Comparison of ENCODE assay signal across 8 mouse cellular contexts in genomic region chr9:55546176-55547010, GRCm38 (mm10). TPM values are rescaled to one million over a fixed set of nuclear protein-coding genes. Genes with fewer than 3 reads are reported as not detected.
A peak's percentile ranks its signal among the peaks of the same experiment; 100 is the strongest.
DNase-seq lines count a peak whose midpoint lies in the region; ATAC-seq and TF ChIP-seq lines count a peak whose summit lies in the region.

No protein-coding gene starts in this region.

- ATAC-seq in heart, embryonic 11.5 days (replicated peaks; ENCODE audit: insufficient number of reproducible peaks, low FRiP score, low TSS enrichment): peak; percentile 19; the same call in 1 of the 2 replicates
- ATAC-seq in lung, postnatal 0 days: peak; percentile 79
- ATAC-seq in activated CD4-positive, CD25-positive, alpha-beta regulatory T cell, adult 4 months: no peak

- peak overlapping the region; percentile 40 for H3K4me3 ChIP-seq in heart, embryonic 11.5 days (ENCODE audit: low read depth, low read length)
- H3K4me3 ChIP-seq in lung, postnatal 0 days (ENCODE audit: low read depth, low read length): peak overlapping the region; percentile 20

- no peak overlapping the region for H3K9ac ChIP-seq in heart, embryonic 11.5 days (ENCODE audit: low read depth, low read length)
- H3K9ac ChIP-seq in lung, postnatal 0 days (replicated peaks; ENCODE audit: low read depth): no peak overlapping the region

- H3K4me2 ChIP-seq in heart, embryonic 11.5 days: peak overlapping the region; percentile 57
- H3K4me2 ChIP-seq in lung, postnatal 0 days (replicated peaks; ENCODE audit: low read depth, low read length): peak overlapping the region; percentile 48

- no peak for TF ChIP-seq CTCF in lung, postnatal 0 days (IDR thresholded peaks at IDR 0.05)

- peak; percentile 39 to 46 for DNase-seq in heart, adult 18-20 months
- DNase-seq in heart, adult 8-10 months (ENCODE audit: low spot score): no peak
- DNase-seq in embryo, embryonic 10 days (ENCODE audit: low spot score): peak; percentile 69
- DNase-seq in kidney, adult 8-10 months: peak; percentile 29 to 35
- peak; percentile 60 for DNase-seq in lung, postnatal 0 days (ENCODE audit: low spot score)
- peak; percentile 69 for DNase-seq in retina, embryonic 14.5 days (ENCODE audit: low spot score)

- H3K4me1 ChIP-seq in heart, embryonic 11.5 days (ENCODE audit: control insufficient read depth, insufficient read depth, low read length): peaks cover 28% of the 10 kb centered on the region
- H3K4me1 ChIP-seq in lung, postnatal 0 days (ENCODE audit: insufficient read depth, low read depth, low read length): peaks cover 17% of the 10 kb centered on the region

- no peak for TF ChIP-seq EP300 in lung, postnatal 0 days (IDR thresholded peaks at IDR 0.05)

- 2% methylated on average over 63 of the region's 63 CpGs for WGBS in heart, embryonic 11.5 days (ENCODE audit: insufficient replicate concordance)
- WGBS in lung, postnatal 0 days: 5% methylated on average over 63 of the region's 63 CpGs

- H3K9me3 ChIP-seq in heart, embryonic 11.5 days (replicated peaks; ENCODE audit: control insufficient read depth, low read length): no peaks in the 10 kb centered on the region
- H3K9me3 ChIP-seq in lung, postnatal 0 days (ENCODE audit: low read length): no peaks in the 10 kb centered on the region

- no peaks in the 10 kb centered on the region for H3K36me3 ChIP-seq in heart, embryonic 11.5 days (ENCODE audit: control insufficient read depth, insufficient read depth, low read length)
- no peaks in the 10 kb centered on the region for H3K36me3 ChIP-seq in lung, postnatal 0 days (ENCODE audit: insufficient read depth, low read length)

- no peak overlapping the region for H3K27ac ChIP-seq in heart, embryonic 11.5 days (ENCODE audit: low read depth, low read length)
- H3K27ac ChIP-seq in lung, postnatal 0 days (ENCODE audit: low read length): no peak overlapping the region

- peaks cover 81% of the 10 kb centered on the region for H3K27me3 ChIP-seq in heart, embryonic 11.5 days (ENCODE audit: control insufficient read depth, insufficient read depth, low read length)
- peaks cover 76% of the 10 kb centered on the region for H3K27me3 ChIP-seq in lung, postnatal 0 days (replicated peaks; ENCODE audit: insufficient read depth, low read length)

RNA-seq across cellular contexts. Expression of gene Isl2, which starts 7.9 kb away (rescaled TPM):
- total RNA-seq in heart, adult 18-20 months (2021): not detected
- total RNA-seq in heart, adult 8-10 months (2022): not detected
- 0.69 and 2.1 TPM in 2 replicates for polyA plus RNA-seq in heart, embryonic 11.5 days (2014; fragmentation: Nextera tagmentation; extraction: Ambion mirVana)
- polyA plus RNA-seq in lung, postnatal 0 days (2015; fragmentation: Nextera tagmentation; extraction: Ambion mirVana): 0.07 TPM in 1 of 2 replicates, not detected in the other
- polyA plus RNA-seq in activated CD4-positive, CD25-positive, alpha-beta regulatory T cell, adult 4 months (2017; shearing (Covaris generic)): not detected

RNA-seq across cellular contexts. Expression of gene Etfa, which starts 34.4 kb away (rescaled TPM):
- total RNA-seq in heart, adult 18-20 months (2021): 1,000 to 10,000 TPM; 1,027 to 1,034 TPM
- 1,000 to 10,000 TPM in 2 of 4 experiments, 100 to 1,000 TPM in 2; 853 to 1,095 (median 1,008) TPM for total RNA-seq in heart, adult 8-10 months (2022)
- 283 and 296 TPM in 2 replicates for polyA plus RNA-seq in heart, embryonic 11.5 days (2014; fragmentation: Nextera tagmentation; extraction: Ambion mirVana)
- polyA plus RNA-seq in lung, postnatal 0 days (2015; fragmentation: Nextera tagmentation; extraction: Ambion mirVana): 175 and 196 TPM in 2 replicates
- polyA plus RNA-seq in activated CD4-positive, CD25-positive, alpha-beta regulatory T cell, adult 4 months (2017; shearing (Covaris generic)): 100 to 1,000 TPM; 148 to 164 TPM
